Mouse (Mus musculus): ENCODE results near the gene Rcor1. TPM values are rescaled to one million over a fixed set of nuclear protein-coding genes. Genes with fewer than 3 reads are reported as not detected.

Gene Rcor1
- polyA plus RNA-seq, 1 experiment from 2014 or later: 17.0 TPM

DNA sequence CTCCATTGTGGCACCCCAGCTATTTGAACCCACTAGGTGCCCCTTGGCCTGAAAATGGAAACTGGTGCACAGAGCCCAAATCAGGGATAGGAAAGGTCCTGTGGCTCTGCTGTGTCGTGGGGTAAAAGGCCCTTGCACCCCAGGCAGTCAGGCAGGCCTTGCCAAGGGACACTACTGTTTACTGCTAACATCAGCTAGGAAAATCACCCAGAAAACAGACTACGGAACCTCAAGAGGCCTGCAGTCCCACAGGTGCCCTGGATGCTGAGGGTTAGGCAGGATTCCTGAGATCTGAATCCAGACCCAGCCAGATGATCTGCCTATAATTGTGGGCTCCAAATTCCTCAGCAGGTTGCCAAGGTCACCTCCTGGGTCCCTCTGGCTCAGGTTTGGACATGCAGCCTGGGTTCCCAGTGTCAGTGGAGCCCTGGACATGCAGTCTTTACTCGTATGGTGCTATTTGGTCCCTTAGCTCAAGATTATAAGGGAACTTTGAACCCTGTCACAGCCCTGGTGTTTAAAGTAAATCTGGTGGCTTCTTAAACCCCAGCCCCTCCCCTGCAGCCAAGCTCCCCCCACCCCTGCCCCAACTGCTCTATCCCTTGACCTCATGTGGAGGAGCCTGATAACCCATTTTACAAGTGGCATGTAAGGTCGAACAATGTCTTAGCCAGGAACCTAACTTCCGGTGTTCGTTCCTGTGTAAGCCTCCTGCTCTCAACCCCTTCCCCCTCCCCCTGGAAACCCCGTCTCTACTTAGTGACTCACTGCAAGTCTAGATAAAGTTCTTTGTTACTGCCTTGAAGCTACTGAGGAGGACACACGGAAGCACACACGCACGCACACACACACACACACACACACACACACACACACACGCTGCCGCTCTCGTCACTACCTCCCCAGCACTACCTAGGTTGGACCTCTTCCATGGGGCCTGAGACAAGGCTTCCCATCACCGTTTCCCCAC is 31.7 kb upstream of the Rcor1 start:
- H3K9me3 ChIP-seq (ENCODE audit: low read depth, low read length): no peaks in the 10 kb centered on the region
- no peaks in the 10 kb centered on the region for H3K36me3 ChIP-seq (ENCODE audit: insufficient read depth)
- peak; percentile 49 for DNase-seq
- H3K4me3 ChIP-seq (ENCODE audit: low read depth, low read length): no peak overlapping the region
- TF ChIP-seq CTCF (IDR thresholded peaks at IDR 0.05; ENCODE audit: low read depth): no peak
- H3K27me3 ChIP-seq (ENCODE audit: insufficient read depth, low read length): no peaks in the 10 kb centered on the region
- WGBS: 49% methylated on average over 14 of the region's 14 CpGs
- peak overlapping the region; percentile 66; the same call in 1 of the 2 replicates for H3K27ac ChIP-seq (ENCODE audit: low read depth)
- H3K4me2 ChIP-seq: no peak overlapping the region
- H3K4me1 ChIP-seq (ENCODE audit: insufficient read depth): peaks cover 15% of the 10 kb centered on the region
- ATAC-seq (ENCODE audit: insufficient read depth): peak; percentile 54
- H3K9ac ChIP-seq: no peak overlapping the region

DNA sequence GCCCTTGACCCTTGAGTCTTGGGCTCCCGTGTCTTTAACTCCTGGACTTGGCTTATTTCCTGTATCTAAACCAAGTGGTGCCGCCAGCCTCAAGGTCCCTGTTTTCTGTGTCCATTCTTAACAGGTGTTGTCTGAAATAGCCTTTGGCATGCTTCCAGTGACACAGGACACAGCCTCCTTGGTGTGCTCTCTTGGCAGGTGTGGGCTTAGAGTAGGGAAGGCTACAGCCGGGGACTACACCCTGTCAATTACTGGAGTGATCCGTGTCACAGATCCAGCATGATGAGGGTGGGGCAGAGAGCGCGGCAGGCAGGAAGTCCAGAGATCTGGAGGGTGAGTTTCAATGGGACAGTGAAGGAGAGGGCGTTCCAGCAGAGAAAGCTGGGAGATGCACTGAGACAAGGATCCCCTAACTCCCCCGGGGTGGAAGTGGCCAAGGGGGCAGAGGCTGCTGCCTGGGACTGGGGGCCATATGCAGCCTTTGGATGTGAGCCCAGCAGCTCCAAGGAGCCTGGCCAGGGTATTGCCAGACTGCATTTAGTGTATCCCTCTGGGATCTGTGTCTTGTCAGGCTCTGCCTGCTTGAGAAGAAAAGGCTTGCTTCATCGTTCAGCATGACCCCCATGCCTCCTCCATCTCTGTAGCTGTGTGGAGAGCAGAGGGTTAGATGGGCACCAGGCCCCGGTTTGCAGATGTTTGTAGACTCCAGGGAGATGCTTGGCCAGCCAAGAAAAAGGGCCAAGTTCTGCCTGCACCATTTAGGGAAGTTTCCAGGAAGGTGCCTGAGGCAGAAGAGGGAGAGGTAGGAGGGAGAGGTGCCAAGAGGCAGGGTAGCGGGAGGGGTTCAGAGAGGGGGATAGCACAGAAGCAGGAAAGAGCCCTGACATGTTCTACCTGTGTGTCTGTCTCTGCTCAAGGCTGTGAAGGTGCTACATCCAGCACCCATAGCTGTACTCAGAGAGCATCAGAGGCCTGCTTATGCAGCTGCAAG is 30.4 kb upstream of the Rcor1 start:
- no peak overlapping the region for H3K4me3 ChIP-seq (ENCODE audit: low read depth, low read length)
- no peak for TF ChIP-seq CTCF (IDR thresholded peaks at IDR 0.05; ENCODE audit: low read depth)
- WGBS: 47% methylated on average over 11 of the region's 11 CpGs
- ATAC-seq (ENCODE audit: insufficient read depth) (no peak; the same call in 1 of the 2 replicates), DNase-seq (peak; percentile 29)
- no peak overlapping the region for H3K4me2 ChIP-seq
- H3K27ac ChIP-seq (ENCODE audit: low read depth): peak overlapping the region; percentile 13; the same call in 1 of the 2 replicates
- H3K9ac ChIP-seq: no peak overlapping the region
- H3K4me1 ChIP-seq (ENCODE audit: insufficient read depth): peaks cover 15% of the 10 kb centered on the region
- H3K36me3 ChIP-seq (ENCODE audit: insufficient read depth): no peaks in the 10 kb centered on the region
- no peaks in the 10 kb centered on the region for H3K9me3 ChIP-seq (ENCODE audit: low read depth, low read length)
- H3K27me3 ChIP-seq (ENCODE audit: insufficient read depth, low read length): no peaks in the 10 kb centered on the region

DNA sequence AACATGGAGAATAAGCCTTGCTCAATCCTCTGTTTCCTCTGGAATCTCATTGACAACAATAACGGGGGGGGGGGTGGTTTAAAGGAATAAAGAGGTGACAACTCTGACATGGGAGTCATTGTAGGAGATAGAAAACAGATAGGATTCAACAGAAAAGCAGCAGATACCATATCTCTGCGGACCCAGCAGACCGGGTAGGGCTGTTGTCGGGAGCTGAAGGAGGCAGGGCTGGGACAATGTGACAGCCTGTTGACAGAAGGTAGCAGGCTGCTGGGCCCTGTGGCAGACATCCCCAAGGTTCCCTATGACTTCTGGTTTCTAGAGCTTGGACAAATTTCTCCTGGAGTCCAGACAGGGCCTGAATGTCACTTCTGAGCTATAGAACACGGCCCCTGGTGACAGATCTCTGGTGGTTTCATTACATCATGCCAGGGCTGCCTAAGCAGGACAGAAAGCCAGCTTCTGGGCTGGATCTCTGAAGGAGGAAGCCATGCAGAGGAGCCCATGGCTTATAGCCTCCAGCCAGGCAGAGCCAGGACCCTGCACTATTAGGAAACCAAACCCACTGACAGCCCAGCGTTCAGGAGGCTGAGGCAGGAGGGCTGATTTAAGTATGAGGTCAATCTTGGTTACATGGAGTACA is 29.4 kb upstream of the Rcor1 start:
- TF ChIP-seq CTCF (IDR thresholded peaks at IDR 0.05; ENCODE audit: low read depth): no peak
- H3K27ac ChIP-seq (ENCODE audit: low read depth): peak overlapping the region; percentile 63; the same call in 1 of the 2 replicates

DNA sequence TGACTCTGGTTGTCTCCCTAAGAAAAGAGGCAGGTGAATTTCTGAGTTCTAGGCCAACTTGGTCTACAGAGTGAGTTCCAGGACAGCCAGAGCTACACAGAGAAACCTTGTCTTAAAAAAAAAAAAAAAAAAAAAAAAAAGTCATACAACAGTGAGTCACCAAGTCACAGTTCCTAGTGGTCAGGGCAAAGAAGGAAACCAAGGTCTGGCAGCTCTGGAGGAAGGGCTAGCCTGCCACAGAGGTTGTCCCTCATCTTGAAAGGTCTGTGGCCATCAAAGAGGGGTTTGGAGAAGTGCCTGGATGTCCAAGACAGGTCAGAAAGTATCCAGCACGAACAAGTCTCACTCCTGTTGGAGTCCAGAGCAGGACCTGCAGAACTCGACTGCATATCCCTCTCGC is 22.3 kb upstream of the Rcor1 start:
- no peak overlapping the region for H3K4me2 ChIP-seq
- TF ChIP-seq CTCF (IDR thresholded peaks at IDR 0.05; ENCODE audit: low read depth): no peak
- DNase-seq: no peak
- no peaks in the 10 kb centered on the region for H3K36me3 ChIP-seq (ENCODE audit: insufficient read depth)
- 80% methylated on average over 3 of the region's 3 CpGs for WGBS
- ATAC-seq (ENCODE audit: insufficient read depth): no peak
- no peak overlapping the region for H3K27ac ChIP-seq (ENCODE audit: low read depth)
- no peaks in the 10 kb centered on the region for H3K9me3 ChIP-seq (ENCODE audit: low read depth, low read length)
- H3K4me3 ChIP-seq (ENCODE audit: low read depth, low read length): no peak overlapping the region
- no peaks in the 10 kb centered on the region for H3K27me3 ChIP-seq (ENCODE audit: insufficient read depth, low read length)
- no peak overlapping the region for H3K9ac ChIP-seq
- no peaks in the 10 kb centered on the region for H3K4me1 ChIP-seq (ENCODE audit: insufficient read depth)

More for the DNA sequence above, 29.4 kb upstream of the Rcor1 start:
- no peak overlapping the region for H3K4me2 ChIP-seq
- no peak overlapping the region for H3K9ac ChIP-seq
- H3K4me1 ChIP-seq (ENCODE audit: insufficient read depth): peaks cover 15% of the 10 kb centered on the region
- 42% methylated on average over 6 of the region's 6 CpGs for WGBS
- H3K4me3 ChIP-seq (ENCODE audit: low read depth, low read length): no peak overlapping the region
- peak; percentile 28; the same call in 1 of the 2 replicates for ATAC-seq (ENCODE audit: insufficient read depth)
- H3K36me3 ChIP-seq (ENCODE audit: insufficient read depth): no peaks in the 10 kb centered on the region
- peak; percentile 33 for DNase-seq
- no peaks in the 10 kb centered on the region for H3K27me3 ChIP-seq (ENCODE audit: insufficient read depth, low read length)
- no peaks in the 10 kb centered on the region for H3K9me3 ChIP-seq (ENCODE audit: low read depth, low read length)

DNA sequence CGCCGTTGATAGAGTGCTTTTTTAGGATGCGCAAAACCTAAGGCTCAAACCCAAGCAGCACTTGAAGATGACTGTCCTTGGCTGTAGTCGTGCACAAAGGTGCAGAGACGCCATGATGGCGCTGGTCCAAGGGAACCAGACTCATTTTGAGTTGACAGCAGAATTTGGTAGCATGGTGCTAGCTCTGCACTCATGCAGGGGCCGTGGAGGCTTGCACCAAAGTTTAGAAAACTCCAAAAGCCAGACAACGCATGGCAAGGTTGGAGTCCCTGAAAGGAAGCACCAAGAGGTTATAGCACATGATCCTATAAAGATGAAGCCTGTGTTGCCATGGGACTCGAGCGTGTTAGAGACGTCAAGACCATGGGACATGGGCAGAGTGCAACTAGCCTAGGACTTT is 21.1 kb upstream of the Rcor1 start:
- ATAC-seq (ENCODE audit: insufficient read depth) (no peak), DNase-seq (no peak)
- Histone ChIP-seq H3K4me2 (no peak overlapping the region), H3K9me3 (ENCODE audit: low read depth, low read length) (no peaks in the 10 kb centered on the region), H3K27ac (ENCODE audit: low read depth) (no peak overlapping the region), H3K4me1 (ENCODE audit: insufficient read depth) (no peaks in the 10 kb centered on the region), H3K4me3 (ENCODE audit: low read depth, low read length) (no peak overlapping the region), H3K36me3 (ENCODE audit: insufficient read depth) (no peaks in the 10 kb centered on the region), H3K9ac (no peak overlapping the region), H3K27me3 (ENCODE audit: insufficient read depth, low read length) (no peaks in the 10 kb centered on the region)
- TF ChIP-seq CTCF (IDR thresholded peaks at IDR 0.05; ENCODE audit: low read depth): no peak
- WGBS: 90% methylated on average over 11 of the region's 11 CpGs

DNA sequence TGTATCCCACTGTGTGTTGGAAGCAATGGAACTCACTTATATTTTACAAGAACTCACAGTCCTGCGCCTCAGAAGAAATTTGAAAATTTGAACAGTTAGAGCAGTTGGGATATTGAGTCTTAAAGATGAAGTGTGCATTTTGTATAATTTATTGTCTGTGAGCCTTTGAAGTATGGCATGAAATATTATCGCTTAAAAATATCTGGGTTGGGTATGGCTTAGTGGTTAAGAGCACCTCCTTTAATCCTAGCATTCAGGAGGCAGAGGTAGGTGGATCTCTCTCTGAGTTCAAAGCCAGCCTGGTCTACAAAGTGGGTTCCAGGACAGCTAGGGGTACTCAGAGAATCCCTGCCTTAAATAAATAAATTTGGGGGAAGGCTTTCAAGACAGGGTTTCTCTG is 20.1 kb upstream of the Rcor1 start:
- Histone ChIP-seq H3K9ac (no peak overlapping the region), H3K36me3 (ENCODE audit: insufficient read depth) (no peaks in the 10 kb centered on the region), H3K4me3 (ENCODE audit: low read depth, low read length) (no peak overlapping the region), H3K9me3 (ENCODE audit: low read depth, low read length) (no peaks in the 10 kb centered on the region), H3K27me3 (ENCODE audit: insufficient read depth, low read length) (no peaks in the 10 kb centered on the region), H3K4me2 (no peak overlapping the region), H3K27ac (ENCODE audit: low read depth) (no peak overlapping the region), H3K4me1 (ENCODE audit: insufficient read depth) (no peaks in the 10 kb centered on the region)
- DNase-seq (no peak), ATAC-seq (ENCODE audit: insufficient read depth) (no peak)
- TF ChIP-seq CTCF (IDR thresholded peaks at IDR 0.05; ENCODE audit: low read depth): no peak
- 84% methylated on average over 2 of the region's 2 CpGs for WGBS

All from lung, embryonic 14.5 days (tissue).